Mouse (Mus musculus): ENCODE results near the gene Olfr203. TPM values are rescaled to one million over a fixed set of nuclear protein-coding genes. Genes with fewer than 3 reads are reported as not detected.
"Not testable (repeated sequence)": the region's sequence is repeated elsewhere in the genome, so short reads cannot be mapped to it uniquely, and the experiment has no call there.

Olfr203 gene
- polyA plus RNA-seq, 1 experiment from 2014 or later: not detected

GRCm38 (mm10) chr16:59323262-59323661 lies 24.6 kb downstream of the Olfr203 start:
- not testable (repeated sequence) for H3K27me3 ChIP-seq (ENCODE audit: control insufficient read depth, insufficient read depth, low read length); H3K27ac ChIP-seq (ENCODE audit: low read depth, low read length); ATAC-seq (ENCODE audit: low FRiP score); H3K36me3 ChIP-seq (ENCODE audit: control insufficient read depth, insufficient read depth, low read length); DNase-seq (ENCODE audit: low spot score, missing footprints); H3K4me1 ChIP-seq (ENCODE audit: control insufficient read depth, insufficient read depth, low read length); H3K9ac ChIP-seq (ENCODE audit: low read length); H3K4me2 ChIP-seq; H3K4me3 ChIP-seq (ENCODE audit: low read depth, low read length); H3K9me3 ChIP-seq (ENCODE audit: control insufficient read depth, low read length)
- WGBS: 72% methylated on average over 1 of the region's 1 CpGs

- no peak for ATAC-seq (ENCODE audit: low FRiP score)
Observed at GRCm38 (mm10) chr16:59331038-59331437, 32.4 kb downstream of the Olfr203 start, which contains the start of gene Olfr205. TSS of gene Olfr205 (minus strand) at chr16:59331138.

GRCm38 (mm10) chr16:59349146-59349545 lies 50.5 kb downstream of the Olfr203 start, which contains the start of gene Olfr206:
TSS of gene Olfr206 (minus strand) at chr16:59349246.
- no peaks in the 10 kb centered on the region for H3K36me3 ChIP-seq (ENCODE audit: control insufficient read depth, insufficient read depth, low read length)
- H3K4me2 ChIP-seq: no peak within 1 kb of the TSS
- peak; percentile 67 for DNase-seq (ENCODE audit: low spot score, missing footprints)
- H3K27ac ChIP-seq (ENCODE audit: low read depth, low read length): no peak within 1 kb of the TSS
- no peak for ATAC-seq (ENCODE audit: low FRiP score)
- no peaks in the 10 kb centered on the region for H3K4me1 ChIP-seq (ENCODE audit: control insufficient read depth, insufficient read depth, low read length)
- H3K27me3 ChIP-seq (ENCODE audit: control insufficient read depth, insufficient read depth, low read length): no peaks in the 10 kb centered on the region
- H3K4me3 ChIP-seq (ENCODE audit: low read depth, low read length): no peak within 1 kb of the TSS
- 73% methylated on average over 1 of the region's 1 CpGs for WGBS
- H3K9me3 ChIP-seq (ENCODE audit: control insufficient read depth, low read length): no peaks in the 10 kb centered on the region
- H3K9ac ChIP-seq (ENCODE audit: low read length): no peak within 1 kb of the TSS

More at GRCm38 (mm10) chr16:59331038-59331437, 32.4 kb downstream of the Olfr203 start, which contains the start of gene Olfr205:
- Histone ChIP-seq H3K36me3 (ENCODE audit: control insufficient read depth, insufficient read depth, low read length) (no peaks in the 10 kb centered on the region), H3K9ac (ENCODE audit: low read length) (no peak within 1 kb of the TSS), H3K27me3 (ENCODE audit: control insufficient read depth, insufficient read depth, low read length) (no peaks in the 10 kb centered on the region), H3K9me3 (ENCODE audit: control insufficient read depth, low read length) (no peaks in the 10 kb centered on the region), H3K4me2 (no peak within 1 kb of the TSS), H3K4me3 (ENCODE audit: low read depth, low read length) (no peak within 1 kb of the TSS), H3K27ac (ENCODE audit: low read depth, low read length) (no peak within 1 kb of the TSS), H3K4me1 (ENCODE audit: control insufficient read depth, insufficient read depth, low read length) (no peaks in the 10 kb centered on the region)
- no peak for DNase-seq (ENCODE audit: low spot score, missing footprints)

Other genes with a start within 250 kb of the Olfr203 start
- gene Olfr190, start 220.9 kb upstream of the Olfr203 start, polyA plus RNA-seq (2014; fragmentation: Nextera tagmentation; extraction: Ambion mirVana): not detected in 2 replicates
- gene Olfr191, start 209.1 kb upstream of the Olfr203 start, polyA plus RNA-seq (2014; fragmentation: Nextera tagmentation; extraction: Ambion mirVana): not detected in 2 replicates
- not detected in 2 replicates for gene Olfr193, start 187.0 kb upstream of the Olfr203 start, polyA plus RNA-seq (2014; fragmentation: Nextera tagmentation; extraction: Ambion mirVana)
- not detected in 2 replicates for gene Olfr194, start 177.8 kb upstream of the Olfr203 start, polyA plus RNA-seq (2014; fragmentation: Nextera tagmentation; extraction: Ambion mirVana)
- not detected in 2 replicates for gene Olfr195, start 151.8 kb upstream of the Olfr203 start, polyA plus RNA-seq (2014; fragmentation: Nextera tagmentation; extraction: Ambion mirVana)
- gene Olfr196, start 128.4 kb upstream of the Olfr203 start, polyA plus RNA-seq (2014; fragmentation: Nextera tagmentation; extraction: Ambion mirVana): not detected in 2 replicates
- not detected in 2 replicates for gene Olfr198, start 95.3 kb upstream of the Olfr203 start, polyA plus RNA-seq (2014; fragmentation: Nextera tagmentation; extraction: Ambion mirVana)
- gene Olfr199, start 79.1 kb upstream of the Olfr203 start, polyA plus RNA-seq (2014; fragmentation: Nextera tagmentation; extraction: Ambion mirVana): not detected in 2 replicates
- gene Olfr201, start 26.2 kb upstream of the Olfr203 start, polyA plus RNA-seq (2014; fragmentation: Nextera tagmentation; extraction: Ambion mirVana): not detected in 2 replicates
- gene Olfr202, start 12.1 kb upstream of the Olfr203 start, polyA plus RNA-seq (2014; fragmentation: Nextera tagmentation; extraction: Ambion mirVana): not detected in 2 replicates
- not detected in 2 replicates for gene Olfr204, start 19.4 kb downstream of the Olfr203 start, polyA plus RNA-seq (2014; fragmentation: Nextera tagmentation; extraction: Ambion mirVana)
- gene Olfr205, start 32.3 kb downstream of the Olfr203 start, polyA plus RNA-seq (2014; fragmentation: Nextera tagmentation; extraction: Ambion mirVana): not detected in 2 replicates
- gene Olfr206, start 50.4 kb downstream of the Olfr203 start, polyA plus RNA-seq (2014; fragmentation: Nextera tagmentation; extraction: Ambion mirVana): not detected in 2 replicates
- gene Olfr209, start 65.1 kb downstream of the Olfr203 start, polyA plus RNA-seq (2014; fragmentation: Nextera tagmentation; extraction: Ambion mirVana): not detected in 2 replicates
- 0.08 and 0.33 TPM in 2 replicates for gene Gabrr3, start 108.5 kb downstream of the Olfr203 start, polyA plus RNA-seq (2014; fragmentation: Nextera tagmentation; extraction: Ambion mirVana)
- 26.1 and 31.0 TPM in 2 replicates for gene Riox2, start 172.9 kb downstream of the Olfr203 start, polyA plus RNA-seq (2014; fragmentation: Nextera tagmentation; extraction: Ambion mirVana)